Mouse (Mus musculus): ENCODE measurements around the gene Zzz3. TPM values are rescaled to one million over a fixed set of nuclear protein-coding genes. Genes with fewer than 3 reads are reported as not detected.

The Zzz3 gene
- 25.5 and 28.3 TPM in 2 replicates for polyA plus RNA-seq (2015; fragmentation: Nextera tagmentation; extraction: Ambion mirVana)

DNA sequence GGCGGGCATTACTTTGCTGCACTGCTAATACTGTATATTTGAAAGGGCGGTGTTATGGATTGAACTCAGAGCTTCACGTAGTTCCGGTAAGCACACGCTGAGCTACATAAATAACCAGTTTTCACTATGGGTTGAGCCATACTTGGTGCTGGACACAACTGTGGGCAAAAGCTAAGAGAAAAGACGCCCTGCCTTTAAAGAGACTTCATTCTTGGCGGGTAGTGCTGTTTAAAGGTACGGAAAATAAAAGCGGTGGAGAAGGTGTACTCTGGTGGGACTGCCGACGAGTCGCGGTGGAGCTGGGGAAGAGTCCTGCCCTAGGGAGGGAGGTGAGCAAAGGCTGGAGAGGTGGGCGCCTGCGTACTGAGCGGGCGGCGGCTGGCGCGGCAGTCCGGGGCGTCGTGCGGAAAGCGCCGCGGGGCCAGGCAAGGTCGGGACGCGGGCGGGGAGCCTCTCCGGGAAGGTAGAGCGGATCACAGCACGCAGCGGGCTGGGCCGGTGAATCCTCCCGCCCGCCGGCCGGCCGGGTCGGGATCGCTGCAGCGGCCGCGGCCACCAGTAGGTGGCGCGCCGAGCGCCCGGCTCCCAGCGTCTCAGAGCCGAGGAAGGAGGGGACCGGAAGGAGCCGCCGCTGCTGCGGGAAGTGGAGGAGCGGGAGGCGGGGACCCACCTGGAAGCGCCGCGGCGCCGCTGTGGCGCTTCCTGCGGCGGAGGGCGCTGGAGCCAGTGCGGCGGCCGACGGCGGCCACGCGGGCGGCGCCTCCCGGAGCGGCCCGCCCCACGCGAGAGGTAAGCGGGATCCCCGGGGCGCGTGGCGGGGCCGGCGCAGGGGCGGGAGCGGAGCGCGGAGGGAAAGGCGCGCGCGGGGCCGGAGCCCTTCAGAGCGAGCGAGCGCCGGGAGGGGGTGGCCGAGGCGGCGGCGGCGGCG is at the start of gene Zzz3:
Gene Zzz3, plus strand, starts transcription at position 124 of the 928 bp plus-strand sequence.
- Histone ChIP-seq H3K36me3 (ENCODE audit: insufficient read depth, low read length) (peaks cover 3% of the 10 kb centered on the region; the same call in 1 of the 2 replicates), H3K4me2 (replicated peaks; ENCODE audit: low read depth, low read length) (peak within 1 kb of the TSS; percentile 83), H3K27ac (ENCODE audit: low read length) (peak within 1 kb of the TSS; percentile 97), H3K9me3 (ENCODE audit: low read length) (no peaks in the 10 kb centered on the region), H3K4me3 (ENCODE audit: low read depth, low read length) (peak within 1 kb of the TSS; percentile 85), H3K27me3 (replicated peaks; ENCODE audit: insufficient read depth, low read length) (no peaks in the 10 kb centered on the region), H3K4me1 (ENCODE audit: insufficient read depth, low read depth, low read length) (peaks cover 8% of the 10 kb centered on the region; the same call in 1 of the 2 replicates), H3K9ac (replicated peaks; ENCODE audit: low read depth) (peak within 1 kb of the TSS; percentile 86)
- DNase-seq (ENCODE audit: low spot score) (peak; percentile 98), ATAC-seq (peak; percentile 90)
- WGBS = under 1% methylated on average over 65 of the region's 108 CpGs
- TF ChIP-seq EP300 (IDR thresholded peaks at IDR 0.05) (no peak), CTCF (IDR thresholded peaks at IDR 0.05) (peak; percentile 81)

DNA sequence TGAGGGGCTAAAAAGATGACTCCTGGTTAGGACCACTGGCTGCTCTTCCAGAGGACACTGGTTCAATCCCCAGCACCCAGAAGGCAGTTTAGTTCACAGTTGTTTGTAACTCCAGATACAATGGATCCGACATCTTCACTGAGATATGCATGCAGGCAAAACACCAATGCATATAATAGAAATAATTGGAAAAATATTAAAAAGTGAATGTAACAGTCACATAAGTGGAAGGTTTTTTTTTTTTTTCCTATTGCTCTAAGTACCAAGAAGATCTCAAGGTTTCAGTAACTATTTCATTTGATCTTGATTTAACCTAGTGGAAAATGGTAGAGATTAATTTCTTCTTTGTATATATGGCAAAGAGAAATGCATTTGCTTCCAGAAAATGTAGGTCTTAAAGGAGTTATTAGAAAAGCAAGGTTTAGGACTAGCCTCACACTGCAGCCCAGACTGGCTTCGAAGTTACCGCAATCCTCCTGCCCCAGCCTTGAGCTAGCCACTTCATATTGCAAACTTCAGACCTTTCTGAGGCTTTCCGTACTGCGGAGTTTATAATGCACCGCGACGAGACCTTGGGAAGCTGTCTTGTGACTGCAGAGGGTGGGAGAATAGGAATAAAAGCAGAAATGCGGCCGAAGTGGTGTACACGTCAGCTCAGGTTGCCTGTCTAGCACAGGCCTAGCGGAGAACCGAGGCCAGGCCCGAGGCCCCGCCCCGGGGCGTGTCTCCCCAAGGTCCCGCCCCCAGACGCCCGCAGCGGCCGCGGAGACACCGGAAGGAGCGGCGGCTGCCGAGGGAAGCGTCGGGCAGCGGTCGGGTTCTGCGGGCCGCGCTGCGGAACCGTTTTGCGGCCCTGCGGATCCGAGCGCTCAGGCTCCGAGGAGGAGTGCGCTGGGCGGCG is 49.3 kb upstream of the Zzz3 start, which contains the start of gene Usp33:
Gene Usp33, plus strand, starts transcription at position 747 of the 901 bp plus-strand sequence.
- H3K9ac ChIP-seq (replicated peaks; ENCODE audit: low read depth) = peak within 1 kb of the TSS; percentile 90
- H3K4me3 ChIP-seq (ENCODE audit: low read depth, low read length) = peak within 1 kb of the TSS; percentile 71
- peak; percentile 95 for ATAC-seq
- peak within 1 kb of the TSS; percentile 93 for H3K27ac ChIP-seq (ENCODE audit: low read length)
- TF ChIP-seq EP300 (IDR thresholded peaks at IDR 0.05) = no peak
- 0 out of 2 replicates have a peak, but pooled peaks have one; percentile 18 for TF ChIP-seq CTCF (IDR thresholded peaks at IDR 0.05)
- DNase-seq (ENCODE audit: low spot score) = peak; percentile 93
- no peaks in the 10 kb centered on the region for H3K27me3 ChIP-seq (replicated peaks; ENCODE audit: insufficient read depth, low read length)
- H3K4me1 ChIP-seq (ENCODE audit: insufficient read depth, low read depth, low read length) = peaks cover 5% of the 10 kb centered on the region
- H3K4me2 ChIP-seq (replicated peaks; ENCODE audit: low read depth, low read length) = peak within 1 kb of the TSS; percentile 60
- no peaks in the 10 kb centered on the region for H3K9me3 ChIP-seq (ENCODE audit: low read length)
- WGBS = 11% methylated on average over 24 of the region's 44 CpGs
- no peaks in the 10 kb centered on the region for H3K36me3 ChIP-seq (ENCODE audit: insufficient read depth, low read length)

GRCm38 (mm10) chr3:152346633-152347141 is 48.6 kb upstream of the Zzz3 start:
- WGBS = under 1% methylated on average over 29 of the region's 54 CpGs
- Histone ChIP-seq H3K9ac (replicated peaks; ENCODE audit: low read depth) (peak overlapping the region; percentile 90), H3K36me3 (ENCODE audit: insufficient read depth, low read length) (no peaks in the 10 kb centered on the region), H3K27me3 (replicated peaks; ENCODE audit: insufficient read depth, low read length) (no peaks in the 10 kb centered on the region), H3K4me3 (ENCODE audit: low read depth, low read length) (peak overlapping the region; percentile 71), H3K4me1 (ENCODE audit: insufficient read depth, low read depth, low read length) (peaks cover 5% of the 10 kb centered on the region), H3K4me2 (replicated peaks; ENCODE audit: low read depth, low read length) (peak overlapping the region; percentile 60), H3K9me3 (ENCODE audit: low read length) (no peaks in the 10 kb centered on the region), H3K27ac (ENCODE audit: low read length) (peak overlapping the region; percentile 93)
- ATAC-seq (no peak), DNase-seq (ENCODE audit: low spot score) (peak; percentile 65)
- TF ChIP-seq CTCF (IDR thresholded peaks at IDR 0.05) = no peak
- no peak for TF ChIP-seq EP300 (IDR thresholded peaks at IDR 0.05)

DNA sequence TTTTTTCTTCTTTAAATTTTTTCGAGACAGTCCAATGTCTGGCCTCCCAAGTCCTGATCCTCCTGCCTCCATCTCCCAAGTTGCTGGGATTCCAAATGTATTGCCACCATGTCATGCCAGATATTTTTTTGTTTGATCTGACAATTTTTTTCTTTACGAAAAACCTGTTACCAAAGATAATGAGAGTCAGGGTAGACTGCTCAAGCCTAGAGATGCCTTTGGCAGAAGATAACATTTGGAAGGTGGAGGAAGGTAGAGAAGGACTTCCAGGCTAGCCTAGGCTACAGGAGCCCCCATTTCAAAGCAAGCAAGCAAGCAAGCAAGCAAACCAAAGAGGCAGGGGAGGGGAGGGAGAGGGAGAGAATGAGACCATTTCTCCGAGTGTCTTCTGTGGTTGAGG is 48.0 kb upstream of the Zzz3 start:
- peak overlapping the region; percentile 71 for H3K4me3 ChIP-seq (ENCODE audit: low read depth, low read length)
- ATAC-seq (no peak), DNase-seq (ENCODE audit: low spot score) (no peak)
- no peaks in the 10 kb centered on the region for H3K27me3 ChIP-seq (replicated peaks; ENCODE audit: insufficient read depth, low read length)
- H3K9ac ChIP-seq (replicated peaks; ENCODE audit: low read depth) = peak overlapping the region; percentile 90
- peak overlapping the region; percentile 60 for H3K4me2 ChIP-seq (replicated peaks; ENCODE audit: low read depth, low read length)
- TF ChIP-seq CTCF (IDR thresholded peaks at IDR 0.05) = no peak
- TF ChIP-seq EP300 (IDR thresholded peaks at IDR 0.05) = no peak
- peaks cover 5% of the 10 kb centered on the region for H3K4me1 ChIP-seq (ENCODE audit: insufficient read depth, low read depth, low read length)
- H3K9me3 ChIP-seq (ENCODE audit: low read length) = no peaks in the 10 kb centered on the region
- WGBS = 30% methylated on average over 3 of the region's 3 CpGs
- H3K36me3 ChIP-seq (ENCODE audit: insufficient read depth, low read length) = no peaks in the 10 kb centered on the region
- H3K27ac ChIP-seq (ENCODE audit: low read length) = peak overlapping the region; percentile 93; the same call in 1 of the 2 replicates

DNA sequence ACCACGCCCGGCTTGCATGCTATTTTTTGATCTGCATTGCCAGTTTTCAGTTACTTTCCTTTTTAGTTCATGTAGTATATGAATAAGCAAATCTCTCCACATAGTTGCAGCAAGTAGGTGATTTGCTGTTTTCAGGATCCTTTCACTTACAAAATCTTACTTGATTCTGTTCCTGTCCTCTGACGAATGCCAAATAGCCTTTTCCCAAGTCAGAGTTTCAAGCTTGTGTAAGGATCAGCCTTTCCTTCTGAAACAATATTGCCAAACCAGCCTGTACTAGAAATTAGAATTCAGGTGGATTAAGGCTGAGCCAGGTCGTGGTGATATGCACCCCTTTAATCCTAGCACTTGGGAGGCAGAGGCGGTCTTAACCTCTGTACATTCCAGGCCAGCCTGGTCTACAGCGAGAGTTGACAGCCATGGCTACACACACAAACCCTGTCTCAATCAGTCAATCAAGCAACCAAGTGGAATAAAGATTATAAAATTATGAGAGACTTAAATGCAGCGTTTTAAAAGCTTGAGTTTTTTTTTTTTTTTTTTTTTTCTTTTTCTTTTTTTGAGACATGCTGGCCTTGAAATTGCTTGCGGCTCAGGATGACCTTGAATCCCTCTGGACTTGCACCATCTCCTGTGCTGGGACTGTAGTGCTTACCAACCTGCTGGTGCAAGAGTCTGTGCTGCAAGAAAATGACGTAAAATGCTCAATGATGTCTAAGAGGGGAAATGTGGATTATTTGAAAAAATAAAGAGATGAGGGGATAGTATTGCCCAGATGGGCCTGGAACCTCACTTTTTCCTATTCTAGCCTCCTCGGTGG is 47.1 kb upstream of the Zzz3 start:
- TF ChIP-seq CTCF (IDR thresholded peaks at IDR 0.05) = no peak
- 0 out of 2 replicates have a peak overlapping the region, but pooled peaks have one; percentile 12 for H3K9ac ChIP-seq (replicated peaks; ENCODE audit: low read depth)
- H3K4me2 ChIP-seq (replicated peaks; ENCODE audit: low read depth, low read length) = 0 out of 2 replicates have a peak overlapping the region, but pooled peaks have one; percentile 60
- H3K27ac ChIP-seq (ENCODE audit: low read length) = peak overlapping the region; percentile 32; the same call in 1 of the 2 replicates
- H3K27me3 ChIP-seq (replicated peaks; ENCODE audit: insufficient read depth, low read length) = no peaks in the 10 kb centered on the region
- no peaks in the 10 kb centered on the region for H3K9me3 ChIP-seq (ENCODE audit: low read length)
- no peak overlapping the region for H3K4me3 ChIP-seq (ENCODE audit: low read depth, low read length)
- H3K4me1 ChIP-seq (ENCODE audit: insufficient read depth, low read depth, low read length) = peaks cover 5% of the 10 kb centered on the region
- DNase-seq (ENCODE audit: low spot score) = peak; percentile 44
- ATAC-seq = no peak
- 84% methylated on average over 10 of the region's 10 CpGs for WGBS
- no peaks in the 10 kb centered on the region for H3K36me3 ChIP-seq (ENCODE audit: insufficient read depth, low read length)

Measured in lung, postnatal 0 days (tissue).